Comparison of ENCODE assay signal across 9 mouse cellular contexts in genomic region chr5:120600946-120601668, GRCm38 (mm10). TPM values are rescaled to one million over a fixed set of nuclear protein-coding genes. Genes with fewer than 3 reads are reported as not detected.
A peak's percentile ranks its signal among the peaks of the same experiment; 100 is the strongest.
DNase-seq lines count a peak whose midpoint lies in the region; ATAC-seq lines count a peak whose summit lies in the region.
"Had no signal": no experiment of that assay in that cellular context is flagged by ENCODE, and none has a peak within 500 bp of the region (broad histone marks: within the 10 kb centered on the region; RNA-seq: fewer than 3 reads in every experiment).

No protein-coding gene starts in this region.

- no peaks in the 10 kb centered on the region for H3K9me3 ChIP-seq in neural tube, embryonic 15.5 days (replicated peaks)

- peak; percentile 94 for DNase-seq in heart, adult 11 months
- DNase-seq in heart, postnatal 36 days = no peak
- peak; percentile 53 for DNase-seq in neural tube, embryonic 10.5 days (ENCODE audit: extremely low spot score, low spot score)
- DNase-seq in testis, postnatal 10 days (ENCODE audit: low spot score) = peak; percentile 80
- no peak for DNase-seq in gastrocnemius, postnatal 10 days
- no peak for DNase-seq in frontal cortex, postnatal 25 days (ENCODE audit: low spot score in 2 of 2)

- WGBS in neural tube, embryonic 15.5 days = 48% methylated on average over 11 of the region's 11 CpGs

- H3K4me3 ChIP-seq in neural tube, embryonic 15.5 days (replicated peaks) = no peak overlapping the region
- H3K4me3 ChIP-seq: erythroblast, embryonic 14.5 days had no signal

- H3K36me3 ChIP-seq in neural tube, embryonic 15.5 days = no peaks in the 10 kb centered on the region

- no peaks in the 10 kb centered on the region for H3K27me3 ChIP-seq in neural tube, embryonic 15.5 days (replicated peaks)

- H3K4me1 ChIP-seq in neural tube, embryonic 15.5 days = peaks cover 5% of the 10 kb centered on the region

- no peak overlapping the region for H3K27ac ChIP-seq in neural tube, embryonic 15.5 days (replicated peaks)

- no peak overlapping the region for H3K4me2 ChIP-seq in neural tube, embryonic 15.5 days

- no peak overlapping the region for H3K9ac ChIP-seq in neural tube, embryonic 15.5 days (replicated peaks)

- ATAC-seq in neural tube, embryonic 15.5 days (ENCODE audit: low FRiP score) = no peak
- ATAC-seq in granulocyte monocyte progenitor cell, adult 5-6 weeks (replicated peaks; ENCODE audit: poor library complexity, severe bottlenecking) = 0 out of 2 replicates have a peak, but pooled peaks have one; percentile 33

- intact Hi-C loops in heart, postnatal 36 days (cut with DNase I) = loop anchor here (10.0 kb wide), 2 partner anchors 346 to 456 kb away; no protein-coding TSS in a partner anchor

RNA-seq across cellular contexts. Expression of gene Rita1, which starts 11.3 kb away (rescaled TPM):
- 10 to 100 TPM; 15.0 to 17.1 TPM for total RNA-seq in heart, postnatal 36 days (2021)
- 29.4 and 34.0 TPM in 2 replicates for polyA plus RNA-seq in neural tube, embryonic 15.5 days (2015; fragmentation: Nextera tagmentation; extraction: Ambion mirVana)
- 3.0 and 5.3 TPM in 2 replicates for total RNA-seq in granulocyte monocyte progenitor cell, adult 5-6 weeks (2014; fragmentation: Nextera tagmentation)
- total RNA-seq in granulocyte monocyte progenitor cell, adult 5-6 weeks (2017) = 1.8 and 3.9 TPM in 2 replicates
- 1 to 10 TPM; 4.7 to 6.2 TPM for total RNA-seq in gastrocnemius, postnatal 10 days (2021)

RNA-seq across cellular contexts. Expression of gene Ddx54, which starts 11.4 kb away (rescaled TPM):
- total RNA-seq in heart, postnatal 36 days (2021) = 10 to 100 TPM; 22.2 to 24.3 TPM
- polyA plus RNA-seq in neural tube, embryonic 15.5 days (2015; fragmentation: Nextera tagmentation; extraction: Ambion mirVana) = 35.7 and 42.0 TPM in 2 replicates
- total RNA-seq in granulocyte monocyte progenitor cell, adult 5-6 weeks (2014; fragmentation: Nextera tagmentation) = 21.5 and 27.9 TPM in 2 replicates
- total RNA-seq in granulocyte monocyte progenitor cell, adult 5-6 weeks (2017) = 33.1 and 38.7 TPM in 2 replicates
- total RNA-seq in gastrocnemius, postnatal 10 days (2021) = 10 to 100 TPM; 22.4 to 23.9 TPM

RNA-seq across cellular contexts. Expression of gene Iqcd, which starts 12.3 kb away (rescaled TPM):
- not detected for total RNA-seq in heart, postnatal 36 days (2021)
- 1.3 and 1.5 TPM in 2 replicates for polyA plus RNA-seq in neural tube, embryonic 15.5 days (2015; fragmentation: Nextera tagmentation; extraction: Ambion mirVana)
- not detected in 2 replicates for total RNA-seq in granulocyte monocyte progenitor cell, adult 5-6 weeks (2014; fragmentation: Nextera tagmentation)
- not detected in 2 replicates for total RNA-seq in granulocyte monocyte progenitor cell, adult 5-6 weeks (2017)
- under 1 TPM; 0.40 to 0.50 TPM for total RNA-seq in gastrocnemius, postnatal 10 days (2021)

RNA-seq across cellular contexts. Expression of gene Tpcn1, which starts 12.6 kb away (rescaled TPM):
- total RNA-seq in heart, postnatal 36 days (2021) = 10 to 100 TPM; 32.5 to 36.0 TPM
- polyA plus RNA-seq in neural tube, embryonic 15.5 days (2015; fragmentation: Nextera tagmentation; extraction: Ambion mirVana) = 20.9 and 21.7 TPM in 2 replicates
- total RNA-seq in granulocyte monocyte progenitor cell, adult 5-6 weeks (2014; fragmentation: Nextera tagmentation) = 28.8 and 41.5 TPM in 2 replicates
- total RNA-seq in granulocyte monocyte progenitor cell, adult 5-6 weeks (2017) = 12.7 and 14.1 TPM in 2 replicates
- total RNA-seq in gastrocnemius, postnatal 10 days (2021) = 10 to 100 TPM; 67.1 to 71.2 TPM

RNA-seq across cellular contexts. Expression of gene Cfap73, which starts 32.9 kb away (rescaled TPM):
- not detected for total RNA-seq in heart, postnatal 36 days (2021)
- polyA plus RNA-seq in neural tube, embryonic 15.5 days (2015; fragmentation: Nextera tagmentation; extraction: Ambion mirVana) = 0.33 and 0.80 TPM in 2 replicates
- not detected in 2 replicates for total RNA-seq in granulocyte monocyte progenitor cell, adult 5-6 weeks (2014; fragmentation: Nextera tagmentation)
- total RNA-seq in granulocyte monocyte progenitor cell, adult 5-6 weeks (2017) = not detected in 2 replicates
- total RNA-seq in gastrocnemius, postnatal 10 days (2021) = not detected
- polyA plus RNA-seq: erythroblast, embryonic 14.5 days had no signal

Comparison
In these comparisons a context has a peak if more than half of its experiments do, and no peak if none do; other contexts are left out.
1. DNase-seq: peak in heart, adult 11 months (single experiment), neural tube, embryonic 10.5 days (single experiment) and testis, postnatal 10 days (single experiment); none in heart, postnatal 36 days (0 of 2), gastrocnemius, postnatal 10 days (single experiment) and frontal cortex, postnatal 25 days (0 of 2).